ENCODE assay signal across 12 mouse cellular contexts in the genomic region with DNA sequence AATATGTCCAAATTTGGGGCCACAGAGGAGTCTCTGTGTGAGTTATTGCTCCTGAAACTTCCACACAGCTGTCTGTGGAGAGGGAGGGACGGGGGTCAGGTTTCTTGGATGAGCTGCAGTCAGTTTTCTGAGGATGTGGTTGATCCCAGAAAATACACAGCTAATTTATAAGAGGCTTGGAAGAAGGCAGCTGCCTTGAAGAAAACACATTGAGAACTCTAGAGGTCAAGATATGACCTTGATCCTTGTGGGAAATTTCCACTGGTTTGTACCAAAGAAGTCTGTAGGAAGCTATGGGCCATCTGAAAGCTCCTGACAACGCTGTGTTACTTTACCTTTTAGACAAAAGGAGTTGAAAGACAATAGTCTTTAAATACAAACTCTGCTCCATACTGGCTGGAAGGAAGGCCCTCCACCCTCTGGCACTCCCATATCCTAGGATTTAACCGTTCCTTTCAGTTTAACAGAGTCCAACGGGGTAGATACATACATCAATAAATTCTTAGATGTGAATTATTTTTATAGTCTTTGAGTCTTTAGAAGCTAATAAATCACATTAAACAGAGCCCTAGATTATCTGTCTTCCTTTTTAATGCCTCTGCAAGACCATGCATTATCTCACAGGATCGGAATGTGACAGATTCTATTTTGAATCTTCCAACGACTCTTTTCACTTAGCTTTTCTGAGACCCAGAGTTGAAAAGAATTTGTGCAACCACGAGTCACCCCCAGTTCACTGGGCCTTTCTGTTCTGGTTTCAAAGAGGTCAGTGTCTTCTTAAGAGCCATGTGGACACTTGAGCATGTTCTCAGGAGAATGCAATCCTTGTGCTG. TPM values are rescaled to one million over a fixed set of nuclear protein-coding genes. Genes with fewer than 3 reads are reported as not detected.
DNase-seq lines count a peak whose midpoint lies in the region; ATAC-seq lines count a peak whose summit lies in the region.
"Had no signal": no experiment of that assay in that cellular context is flagged by ENCODE, and none has a peak within 500 bp of the region (broad histone marks: within the 10 kb centered on the region; RNA-seq: fewer than 3 reads in every experiment).

No protein-coding gene starts in this region.

- no peaks in the 10 kb centered on the region for H3K9me3 ChIP-seq in midbrain, embryonic 10.5 days (replicated peaks)
- H3K9me3 ChIP-seq in midbrain, embryonic 13.5 days, result no peaks in the 10 kb centered on the region
- H3K9me3 ChIP-seq in kidney, embryonic 14.5 days (ENCODE audit: control insufficient read depth, low read length), result peaks cover 3% of the 10 kb centered on the region; the same call in 1 of the 2 replicates
- no peaks in the 10 kb centered on the region for H3K9me3 ChIP-seq in stomach, embryonic 15.5 days

- no peaks in the 10 kb centered on the region for H3K27me3 ChIP-seq in midbrain, embryonic 10.5 days (ENCODE audit: low read depth, poor library complexity, severe bottlenecking)
- H3K27me3 ChIP-seq in midbrain, embryonic 13.5 days, result no peaks in the 10 kb centered on the region
- H3K27me3 ChIP-seq in kidney, embryonic 14.5 days (ENCODE audit: control insufficient read depth, insufficient read depth, low read length), result no peaks in the 10 kb centered on the region
- no peaks in the 10 kb centered on the region for H3K27me3 ChIP-seq in stomach, embryonic 15.5 days (replicated peaks)

- WGBS in midbrain, embryonic 10.5 days, result 60% methylated on average over 7 of the region's 7 CpGs
- 47% methylated on average over 7 of the region's 7 CpGs for WGBS in midbrain, embryonic 13.5 days
- WGBS in kidney, embryonic 14.5 days, result 31% methylated on average over 7 of the region's 7 CpGs
- 26% methylated on average over 7 of the region's 7 CpGs for WGBS in stomach, embryonic 15.5 days

- H3K27ac ChIP-seq in midbrain, embryonic 10.5 days (replicated peaks), result peak overlapping the region; percentile 42; the same call in 1 of the 2 replicates
- H3K27ac ChIP-seq in midbrain, embryonic 13.5 days, result no peak overlapping the region
- H3K27ac ChIP-seq in kidney, embryonic 14.5 days (ENCODE audit: low read depth, low read length), result peak overlapping the region; percentile 77
- peak overlapping the region; percentile 61 for H3K27ac ChIP-seq in stomach, embryonic 15.5 days
- H3K27ac ChIP-seq: left cerebral cortex, adult 2 months had no signal

- no peak for ATAC-seq in midbrain, embryonic 13.5 days
- peak; percentile 70; the same call in 1 of the 2 replicates for ATAC-seq in kidney, embryonic 14.5 days (ENCODE audit: low FRiP score, low TSS enrichment)
- peak; percentile 47; the same call in 1 of the 2 replicates for ATAC-seq in stomach, embryonic 15.5 days (ENCODE audit: insufficient read depth, low FRiP score, low read depth)
- no peak for ATAC-seq in monocyte, adult 5-6 weeks (replicated peaks; ENCODE audit: insufficient number of reproducible peaks, low FRiP score, low TSS enrichment, poor library complexity, severe bottlenecking)

- peaks cover 9% of the 10 kb centered on the region for H3K4me1 ChIP-seq in midbrain, embryonic 10.5 days
- no peaks in the 10 kb centered on the region for H3K4me1 ChIP-seq in midbrain, embryonic 13.5 days (replicated peaks)
- H3K4me1 ChIP-seq in kidney, embryonic 14.5 days (ENCODE audit: control insufficient read depth, insufficient read depth, low read length), result 0 out of 2 replicates have a peak, but pooled peaks cover 5% of the 10 kb centered on the region
- 0 out of 2 replicates have a peak, but pooled peaks cover 2% of the 10 kb centered on the region for H3K4me1 ChIP-seq in stomach, embryonic 15.5 days

- no peak overlapping the region for H3K9ac ChIP-seq in midbrain, embryonic 13.5 days (replicated peaks)
- H3K9ac ChIP-seq in kidney, embryonic 14.5 days (ENCODE audit: low read depth, low read length), result no peak overlapping the region
- no peak overlapping the region for H3K9ac ChIP-seq in stomach, embryonic 15.5 days

- no peak overlapping the region for H3K4me3 ChIP-seq in midbrain, embryonic 10.5 days
- H3K4me3 ChIP-seq in midbrain, embryonic 13.5 days (replicated peaks), result no peak overlapping the region
- no peak overlapping the region for H3K4me3 ChIP-seq in kidney, embryonic 14.5 days (ENCODE audit: low read length)
- H3K4me3 ChIP-seq in stomach, embryonic 15.5 days (replicated peaks), result no peak overlapping the region
- H3K4me3 ChIP-seq: left cerebral cortex, adult 2 months had no signal

- peak; percentile 16 for DNase-seq in adrenal gland, adult 2 months
- DNase-seq in adrenal gland, adult 18-20 months (ENCODE audit: low spot score in 2 of 2), result no peak
- no peak for DNase-seq in midbrain, embryonic 10.5 days (ENCODE audit: low spot score)
- DNase-seq in spleen, adult 18-20 months, result no peak
- DNase-seq: adrenal gland, postnatal 10 days had no signal

- H3K4me2 ChIP-seq in midbrain, embryonic 13.5 days (replicated peaks), result no peak overlapping the region
- no peak overlapping the region for H3K4me2 ChIP-seq in kidney, embryonic 14.5 days (replicated peaks; ENCODE audit: low read depth, low read length)
- H3K4me2 ChIP-seq in stomach, embryonic 15.5 days, result no peak overlapping the region

- no peaks in the 10 kb centered on the region for H3K36me3 ChIP-seq in midbrain, embryonic 10.5 days
- no peaks in the 10 kb centered on the region for H3K36me3 ChIP-seq in midbrain, embryonic 13.5 days
- H3K36me3 ChIP-seq in kidney, embryonic 14.5 days (ENCODE audit: control insufficient read depth, insufficient read depth, low read length), result no peaks in the 10 kb centered on the region
- H3K36me3 ChIP-seq in stomach, embryonic 15.5 days, result no peaks in the 10 kb centered on the region

RNA-seq across cellular contexts. Expression of a gene that starts 20.5 kb away (rescaled TPM):
- total RNA-seq in adrenal gland, adult 2 months (2021), result 10 to 100 TPM; 33.7 to 34.0 TPM
- polyA plus RNA-seq in adrenal gland, adult 2 months (2012; rRNA removed), result 3.4 and 4.0 TPM in 2 replicates
- 10 to 100 TPM; 33.9 to 34.3 TPM for total RNA-seq in adrenal gland, adult 18-20 months (2021)
- 15.5 and 22.6 TPM in 2 replicates for polyA plus RNA-seq in midbrain, embryonic 10.5 days (2016; fragmentation: Nextera tagmentation; extraction: Ambion mirVana)
- 32.3 and 33.2 TPM in 2 replicates for polyA plus RNA-seq in midbrain, embryonic 13.5 days (2015; fragmentation: Nextera tagmentation; extraction: Ambion mirVana)
- 28.1 and 31.2 TPM in 2 replicates for polyA plus RNA-seq in kidney, embryonic 14.5 days (2014; fragmentation: Nextera tagmentation; extraction: Ambion mirVana)
- 23.2 and 24.4 TPM in 2 replicates for polyA plus RNA-seq in stomach, embryonic 15.5 days (2015; fragmentation: Nextera tagmentation; extraction: Ambion mirVana)
- 86.5 to 111 TPM (median 99.9 TPM) in 3 replicates for total RNA-seq in monocyte, adult 5-6 weeks (2017)

RNA-seq across cellular contexts. Expression of a gene that starts 40.9 kb away (rescaled TPM):
- total RNA-seq in adrenal gland, adult 2 months (2021), result not detected
- polyA plus RNA-seq in adrenal gland, adult 2 months (2012; rRNA removed), result not detected in 2 replicates
- not detected for total RNA-seq in adrenal gland, adult 18-20 months (2021)
- 0.09 TPM in 2 replicates for polyA plus RNA-seq in midbrain, embryonic 10.5 days (2016; fragmentation: Nextera tagmentation; extraction: Ambion mirVana)
- polyA plus RNA-seq in midbrain, embryonic 13.5 days (2015; fragmentation: Nextera tagmentation; extraction: Ambion mirVana), result 0.24 and 0.45 TPM in 2 replicates
- 0.09 and 0.41 TPM in 2 replicates for polyA plus RNA-seq in kidney, embryonic 14.5 days (2014; fragmentation: Nextera tagmentation; extraction: Ambion mirVana)
- polyA plus RNA-seq in stomach, embryonic 15.5 days (2015; fragmentation: Nextera tagmentation; extraction: Ambion mirVana), result 0.05 and 0.06 TPM in 2 replicates
- total RNA-seq in monocyte, adult 5-6 weeks (2017), result 0.10 TPM in 1 of 3 replicates, not detected in the others
- total RNA-seq: adrenal gland, postnatal 10 days; common myeloid progenitor, adult 5-6 weeks; megakaryocyte, adult 5-6 weeks had no signal

Comparison
In these comparisons a context has a peak if more than half of its experiments do, and no peak if none do; other contexts are left out.
1. ATAC-seq: peak in kidney, embryonic 14.5 days (single experiment) and stomach, embryonic 15.5 days (single experiment); none in midbrain, embryonic 13.5 days (single experiment) and monocyte, adult 5-6 weeks (single experiment).